Mouse (Mus musculus): ENCODE results near the gene Ptges3l.
"Not testable (repeated sequence)": the region's sequence is repeated elsewhere in the genome, so short reads cannot be mapped to it uniquely, and the experiment has no call there.

Ptges3l gene

DNA sequence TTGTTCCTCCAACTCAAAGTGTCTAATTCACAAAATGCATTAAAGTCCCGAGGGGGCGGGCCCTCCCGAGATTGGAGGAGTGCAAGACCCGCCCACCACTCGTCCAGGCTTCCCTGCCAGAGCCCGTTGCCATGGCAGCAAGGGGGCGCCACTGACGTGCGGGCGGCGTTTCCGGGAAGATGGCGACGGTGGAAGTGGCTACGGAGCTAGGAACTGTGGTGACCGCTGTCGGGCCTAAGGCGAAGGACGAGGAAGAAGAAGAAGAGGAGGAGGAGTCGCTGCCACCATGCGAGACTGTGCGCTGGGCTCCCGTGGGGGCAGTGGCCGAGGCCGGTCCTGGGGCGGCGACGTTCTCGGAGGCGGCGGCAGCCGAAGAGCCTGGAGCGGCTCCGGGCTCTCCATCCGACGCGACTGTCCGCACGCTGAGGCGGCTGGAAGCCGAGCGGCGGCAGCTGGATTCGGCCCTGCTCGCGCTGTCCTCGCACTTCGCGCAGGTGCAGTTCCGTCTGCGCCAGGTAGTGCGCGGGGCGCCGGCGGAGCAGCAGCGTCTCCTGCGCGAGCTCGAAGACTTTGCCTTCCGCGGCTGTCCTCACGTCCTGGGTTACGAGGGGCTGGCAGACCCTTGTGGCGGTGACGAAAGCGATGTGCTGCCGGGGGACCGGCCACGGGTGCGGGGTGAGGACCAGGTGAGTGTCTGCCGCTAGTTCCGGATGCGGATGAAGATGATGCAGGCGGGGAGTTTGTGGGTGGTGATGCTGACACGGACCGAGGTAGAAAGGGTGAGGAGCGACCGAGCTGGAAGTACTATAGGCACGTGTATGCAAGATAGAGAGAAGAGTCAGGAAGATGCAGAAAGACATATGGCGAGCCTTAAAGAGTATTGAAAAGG lies at the start of gene Ptges3l, which contains the start of gene Rundc1:
Gene Ptges3l (minus strand): TSS at position 409 of the 889 bp plus-strand sequence.
Gene Rundc1 (plus strand): TSS at position 161 of the 889 bp plus-strand sequence.
- peak; percentile 97 for DNase-seq (ENCODE audit: low read depth, low spot score)

- DNase-seq (ENCODE audit: low read depth, low spot score): no peak
These were observed 49.2 kb upstream of the Ptges3l start for GRCm38 (mm10) chr11:101474298-101474697.

- not testable (repeated sequence) for DNase-seq (ENCODE audit: low read depth, low spot score)
These were observed 48.6 kb upstream of the Ptges3l start for GRCm38 (mm10) chr11:101473686-101474085.

- DNase-seq (ENCODE audit: low read depth, low spot score): no peak
These were observed 47.2 kb upstream of the Ptges3l start for GRCm38 (mm10) chr11:101472336-101472735.

GRCm38 (mm10) chr11:101471926-101472325 lies 46.8 kb upstream of the Ptges3l start:
- DNase-seq (ENCODE audit: low read depth, low spot score): no peak

GRCm38 (mm10) chr11:101470206-101470605 lies 45.1 kb upstream of the Ptges3l start:
- peak; percentile 37 for DNase-seq (ENCODE audit: low read depth, low spot score)

- no peak for DNase-seq (ENCODE audit: low read depth, low spot score)
These were observed 44.0 kb upstream of the Ptges3l start for GRCm38 (mm10) chr11:101469155-101469554.

GRCm38 (mm10) chr11:101468731-101469130 lies 43.6 kb upstream of the Ptges3l start:
- no peak for DNase-seq (ENCODE audit: low read depth, low spot score)

- peak; percentile 63 for DNase-seq (ENCODE audit: low read depth, low spot score)
These were observed 43.1 kb upstream of the Ptges3l start for GRCm38 (mm10) chr11:101468263-101468688.

- DNase-seq (ENCODE audit: low read depth, low spot score): peak; percentile 92
These were observed 42.5 kb upstream of the Ptges3l start for GRCm38 (mm10) chr11:101467477-101468262.

DNA sequence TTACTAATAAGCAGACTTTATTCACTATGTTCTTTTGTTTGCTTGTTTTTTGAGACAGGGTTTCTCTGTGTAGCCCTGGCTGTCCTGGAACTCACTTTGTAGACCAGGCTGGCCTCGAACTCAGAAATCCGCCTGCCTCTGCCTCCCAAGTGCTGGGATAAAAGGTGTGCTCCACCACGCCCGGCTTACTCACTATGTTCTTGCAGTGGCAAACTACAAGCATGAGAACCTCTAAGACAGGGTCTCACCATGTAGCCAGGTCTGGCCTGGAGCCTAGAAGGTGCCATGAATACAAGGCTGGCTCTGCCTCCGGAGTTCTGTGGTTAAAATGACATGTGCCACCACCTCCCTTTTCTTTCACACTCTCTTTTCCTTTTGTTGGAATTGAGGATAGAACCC lies 41.4 kb upstream of the Ptges3l start:
- not testable (repeated sequence) for DNase-seq (ENCODE audit: low read depth, low spot score)

- DNase-seq (ENCODE audit: low read depth, low spot score): peak; percentile 75
These were observed 40.9 kb upstream of the Ptges3l start, which contains the start of gene Vat1 for GRCm38 (mm10) chr11:101465869-101466551. Gene Vat1 (minus strand): TSS chr11:101466230.

- DNase-seq (ENCODE audit: low read depth, low spot score): peak; percentile 89
These were observed 40.2 kb upstream of the Ptges3l start for GRCm38 (mm10) chr11:101465101-101465868.

- peak; percentile 65 for DNase-seq (ENCODE audit: low read depth, low spot score)
These were observed 39.3 kb upstream of the Ptges3l start, which contains the start of gene Rnd2 for GRCm38 (mm10) chr11:101464211-101465100. Gene Rnd2 (plus strand): TSS chr11:101464999.

GRCm38 (mm10) chr11:101462583-101463440 lies 37.7 kb upstream of the Ptges3l start:
- DNase-seq (ENCODE audit: low read depth, low spot score): peak; percentile 83

GRCm38 (mm10) chr11:101462141-101462540 lies 37.0 kb upstream of the Ptges3l start:
- no peak for DNase-seq (ENCODE audit: low read depth, low spot score)

DNA sequence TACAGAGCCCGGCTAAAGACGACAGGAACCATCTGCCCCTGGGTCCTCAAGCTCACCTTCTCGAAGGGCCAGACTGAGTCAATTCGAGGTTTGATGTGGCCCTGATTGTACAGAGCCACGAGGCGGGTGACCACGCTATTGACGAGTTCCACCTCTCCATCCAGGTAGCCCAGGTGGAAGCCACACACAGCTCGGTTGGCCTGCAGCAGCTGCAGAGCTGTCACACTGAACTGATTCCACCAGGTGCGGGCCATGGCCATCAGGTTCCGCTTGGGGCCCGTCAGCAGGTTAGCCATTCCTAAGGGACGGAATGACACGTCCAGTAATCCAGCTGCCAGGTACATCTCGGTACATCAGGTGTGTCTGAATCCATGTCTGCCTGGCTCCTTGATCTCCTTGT lies 35.2 kb upstream of the Ptges3l start:
- no peak for DNase-seq (ENCODE audit: low read depth, low spot score)

GRCm38 (mm10) chr11:101459716-101460115 lies 34.6 kb upstream of the Ptges3l start:
- DNase-seq (ENCODE audit: low read depth, low spot score): no peak

- no peak for DNase-seq (ENCODE audit: low read depth, low spot score)
These were observed 33.1 kb upstream of the Ptges3l start for GRCm38 (mm10) chr11:101458217-101458616.

All from R1 (cell line).